Mouse (Mus musculus) left cerebral cortex, postnatal 36 days (tissue): ENCODE results near the gene Gna12. TPM values are rescaled to one million over a fixed set of nuclear protein-coding genes. Genes with fewer than 3 reads are reported as not detected.

Experiments used
- DNase-seq, 2 experiments: peaks; one replicate each; pipeline ENCODE4 v3.0.0; 2021 to 2022; ENCODE audit warnings: low spot score in 2 of 2, mixed read lengths in 1 of 2
- intact Hi-C: fragments of 180-260 bp; cut with DNase I; formaldehyde crosslinking; loops from one replicate; pipeline ENCODE4 v1.15.1; 2025
- total RNA-seq, 2 experiments: library from RNA; stranded (reverse); gene quantifications; 2 replicates each; pipeline ENCODE4 v1.2.3; 2021

The Gna12 gene
- total RNA-seq, 2 experiments from 2014 or later: 67.4 to 86.6 TPM

DNA sequence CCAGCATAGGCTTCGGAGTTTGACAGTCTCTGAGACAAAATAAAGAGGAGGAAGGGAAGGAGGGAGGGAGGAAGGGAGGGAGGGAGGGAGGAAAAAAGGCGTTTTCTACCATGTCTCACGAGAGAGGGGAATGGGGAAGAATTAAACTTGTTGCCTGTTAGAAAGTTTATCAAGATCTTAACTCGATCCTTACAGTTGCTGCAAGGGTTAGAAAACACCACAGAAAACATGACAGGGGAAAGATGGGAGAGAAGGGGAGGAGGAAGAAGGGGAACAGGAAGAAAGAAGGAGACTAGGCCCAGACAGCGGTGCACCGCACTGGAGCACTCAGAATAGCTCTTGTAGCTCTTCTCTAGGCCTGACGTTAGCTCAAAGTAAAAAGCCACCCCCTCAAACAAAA is 58.1 kb downstream of the Gna12 start:
- intact Hi-C loops: no loop called here

DNA sequence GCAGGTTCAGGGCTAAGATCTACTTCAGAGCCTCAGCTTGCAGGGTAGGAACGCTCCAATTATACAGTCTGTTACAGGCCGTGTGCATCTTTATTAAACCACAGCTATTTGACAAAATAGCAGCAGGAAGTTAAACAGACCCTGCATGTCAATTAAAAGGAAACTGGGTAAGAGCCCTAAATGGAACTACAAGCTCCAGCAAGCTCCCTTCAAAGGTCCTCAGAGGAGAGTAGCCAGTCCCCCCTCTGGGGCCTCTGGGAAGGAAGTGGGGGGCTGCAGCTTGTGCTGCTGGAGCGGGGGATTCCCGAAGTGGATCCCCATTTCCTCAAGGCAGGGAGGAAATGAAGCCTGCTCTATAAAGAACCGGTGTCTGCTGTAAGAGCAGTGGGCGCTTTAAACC is 58.6 kb downstream of the Gna12 start:
- DNase-seq: no peak
- intact Hi-C loops: no loop called here

More for the DNA sequence above, 58.1 kb downstream of the Gna12 start:
- DNase-seq: no peak

DNA sequence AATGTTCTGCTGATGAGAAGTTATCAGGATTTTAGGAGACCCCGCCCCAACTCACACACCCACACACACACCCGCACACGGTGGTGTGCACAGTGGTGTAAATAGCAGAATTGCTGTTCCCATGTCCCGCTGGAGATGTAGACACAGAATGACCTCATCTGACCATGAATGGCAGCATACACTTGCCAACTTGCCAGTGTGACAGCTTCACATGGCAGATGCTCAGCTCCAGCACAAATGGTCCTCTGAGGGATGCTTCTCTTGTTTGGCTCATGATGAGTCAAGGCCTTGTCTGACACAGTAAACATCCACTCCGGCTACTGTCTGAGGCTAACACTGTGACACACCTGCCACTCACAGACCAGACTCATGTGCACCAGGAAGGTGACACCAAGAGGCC is 61.9 kb downstream of the Gna12 start:
- DNase-seq: peak; percentile 18 to 38
- intact Hi-C loops: no loop called here

DNA sequence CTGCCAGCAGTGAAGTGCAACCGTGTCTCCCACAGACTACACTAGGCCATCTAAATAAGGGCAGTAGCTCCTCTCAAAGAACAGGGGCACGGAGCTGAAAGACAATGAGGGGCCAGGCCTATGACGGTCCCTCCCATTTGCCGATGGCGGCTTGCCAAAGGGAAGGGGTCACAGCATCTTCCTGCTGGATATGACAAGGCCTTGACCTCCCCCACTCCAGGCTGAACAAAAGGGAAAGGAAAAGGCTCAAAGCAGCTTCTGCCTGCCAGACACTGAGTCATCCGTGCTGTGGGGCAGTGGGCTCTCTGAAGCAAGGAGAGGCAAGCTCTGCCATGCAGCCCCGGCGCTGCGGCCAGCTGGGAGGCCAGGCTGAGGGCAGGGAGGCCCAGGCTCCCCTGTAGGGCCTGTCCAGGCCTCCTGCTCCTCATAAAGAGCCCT is 62.5 kb downstream of the Gna12 start:
- DNase-seq: peak; percentile 42 to 47
- intact Hi-C loops: no loop called here

DNA sequence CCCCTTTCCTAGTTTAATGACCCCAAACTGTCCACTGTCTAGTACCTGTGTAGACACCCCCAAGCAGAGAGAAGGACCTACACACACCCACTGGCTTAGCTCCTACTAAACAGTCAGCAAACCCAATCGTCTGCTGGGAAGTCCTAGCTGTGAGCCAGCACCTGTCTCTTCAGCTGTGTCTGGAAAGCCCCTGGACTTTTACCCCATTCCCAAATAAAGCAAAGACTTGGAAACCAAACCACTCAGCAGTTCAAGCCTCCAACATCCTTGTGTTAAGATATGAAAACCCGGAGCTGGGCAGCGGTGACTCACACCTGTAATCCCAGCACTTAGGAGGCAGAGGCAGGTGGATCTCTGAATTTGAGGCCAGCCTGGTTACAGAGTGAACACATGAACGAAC is 63.7 kb downstream of the Gna12 start:
- intact Hi-C loops: no loop called here
- DNase-seq: no peak

DNA sequence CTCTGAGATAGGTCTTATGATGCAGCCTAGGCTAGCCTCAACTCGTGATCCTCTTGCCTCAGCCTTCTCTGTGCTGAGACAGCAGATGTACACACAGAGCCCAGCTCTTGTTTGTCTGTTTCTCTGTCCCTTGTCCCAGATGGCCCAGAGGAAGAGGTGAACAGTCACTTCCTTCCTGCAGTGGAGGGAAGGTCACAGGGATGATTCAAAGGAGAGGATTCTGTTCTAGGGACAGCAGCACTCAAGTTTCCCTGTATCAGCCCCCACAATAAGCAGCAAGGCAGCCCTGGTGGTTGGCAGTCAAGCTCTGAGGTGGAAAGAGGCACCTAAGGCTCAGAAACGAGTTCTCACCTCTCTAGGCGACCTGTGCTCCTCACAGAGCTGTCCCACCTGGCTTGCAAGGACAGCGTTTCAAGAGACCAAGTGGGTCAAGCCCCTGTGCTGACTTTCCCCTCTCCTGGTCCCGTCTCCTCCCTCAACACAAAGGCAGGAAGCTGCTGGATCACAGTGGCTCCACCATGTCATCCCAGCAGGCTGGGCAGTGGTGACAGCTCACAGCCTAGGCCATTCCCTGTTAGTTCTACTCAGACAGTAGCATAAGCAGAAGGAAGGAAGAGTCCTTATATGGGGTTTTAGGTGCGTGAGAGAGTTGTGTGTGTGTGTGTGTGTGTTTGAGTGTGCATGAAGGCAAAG is 65.2 kb downstream of the Gna12 start:
- intact Hi-C loops: no loop called here
- DNase-seq: no peak

DNA sequence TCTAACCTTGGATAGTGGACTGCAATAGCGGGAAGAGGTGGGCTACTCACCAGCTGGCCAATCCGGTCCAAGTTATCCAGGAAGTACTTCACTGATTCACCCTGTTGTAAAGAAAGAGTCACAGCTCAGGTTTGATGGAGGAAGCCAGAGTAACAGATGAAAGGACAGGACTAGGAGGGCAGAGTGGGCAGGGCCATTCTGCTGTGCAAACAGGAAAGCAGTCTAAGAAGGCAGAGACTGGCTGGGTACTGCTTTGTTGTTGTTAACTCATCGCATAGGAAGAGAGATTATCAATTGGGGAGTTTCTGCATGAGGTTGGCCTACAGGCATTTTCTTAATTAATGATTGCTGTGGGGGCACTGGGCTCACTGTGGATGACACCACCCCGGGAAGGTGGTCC is 67.7 kb downstream of the Gna12 start:
- intact Hi-C loops: no loop called here
- no peak for DNase-seq

DNA sequence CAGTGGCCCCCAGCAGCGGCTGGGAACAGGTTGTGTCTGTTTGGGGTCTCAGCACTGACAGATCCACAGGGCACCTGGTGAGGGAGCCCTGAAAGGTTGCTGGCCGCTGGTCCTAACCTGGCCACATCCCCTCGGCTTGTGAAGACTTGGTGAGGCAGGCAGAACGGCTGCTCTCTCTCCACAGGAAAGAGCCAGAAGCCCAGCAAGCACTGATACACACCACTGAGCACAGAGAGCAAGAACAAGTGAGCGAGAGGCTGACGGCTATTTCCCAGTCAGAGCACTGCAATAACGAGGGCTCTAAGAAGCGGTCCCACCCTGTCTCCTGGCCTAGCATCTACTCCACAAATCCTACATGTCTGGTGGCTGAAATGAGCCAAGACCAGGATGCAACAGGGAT is 71.4 kb downstream of the Gna12 start:
- no peak for DNase-seq
- intact Hi-C loops: no loop called here

DNA sequence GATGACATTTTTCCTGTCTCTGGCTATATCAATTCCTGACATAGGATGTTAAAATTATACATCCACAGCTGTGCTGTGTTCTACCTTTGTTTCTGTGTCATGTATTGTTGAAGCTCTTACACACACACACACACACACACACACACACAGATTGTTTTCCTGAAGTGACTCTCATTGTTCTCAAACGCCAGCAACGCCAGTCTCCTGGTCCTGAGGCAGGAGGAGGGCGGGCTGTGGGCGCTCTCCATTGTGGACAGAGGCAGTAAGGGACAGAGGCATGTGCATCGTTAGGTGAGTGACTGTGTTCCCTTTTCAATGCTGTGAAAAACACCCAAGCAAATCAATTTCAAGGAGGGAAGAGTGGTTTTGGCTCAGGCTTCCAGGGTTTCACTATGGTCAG is 77.0 kb downstream of the Gna12 start:
- intact Hi-C loops: loop anchor here (5.0 kb wide), 1 partner anchor 211 kb away; no protein-coding TSS in a partner anchor
- DNase-seq: no peak

DNA sequence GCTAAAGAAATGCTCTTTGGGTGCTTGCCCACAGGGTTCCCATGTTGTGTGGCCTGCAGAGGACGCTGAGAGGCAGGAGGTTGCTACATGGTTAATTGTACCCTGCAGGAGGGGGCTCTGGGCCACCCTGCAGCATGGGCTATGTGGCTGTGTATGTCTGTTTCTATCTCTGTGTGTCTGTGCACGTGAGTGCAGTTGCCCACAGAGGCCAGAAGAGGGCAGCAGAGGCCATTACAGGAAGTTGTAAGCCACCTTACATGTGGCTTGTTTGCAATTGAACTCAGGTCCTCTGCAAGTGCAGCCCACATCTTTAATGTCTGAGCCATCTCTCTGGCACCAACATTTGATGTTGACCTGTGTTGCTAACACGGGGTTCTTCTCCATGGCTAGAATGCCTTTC is 77.6 kb downstream of the Gna12 start:
- no peak for DNase-seq
- intact Hi-C loops: loop anchor here (5.0 kb wide), 1 partner anchor 210 kb away; no protein-coding TSS in a partner anchor

DNA sequence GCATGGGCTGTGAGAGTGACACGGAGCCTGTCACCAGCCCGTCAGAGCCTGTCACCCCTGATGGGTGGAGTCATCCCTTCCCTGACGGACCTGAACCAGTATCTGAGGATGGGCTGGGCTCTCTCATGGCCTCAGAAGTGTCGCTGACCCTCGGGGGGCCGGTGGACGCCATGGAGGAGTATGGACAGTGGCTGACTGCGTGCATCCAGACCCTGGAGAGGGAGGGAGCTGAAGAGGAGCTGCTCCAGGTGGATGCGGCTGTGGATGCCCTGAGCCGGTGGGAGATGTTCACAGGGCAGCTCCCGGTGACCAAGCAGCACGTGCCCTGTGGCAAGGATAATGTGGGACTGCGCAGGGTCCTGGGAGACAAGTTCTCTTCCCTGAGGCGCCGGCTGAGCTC is 78.2 kb downstream of the Gna12 start:
- intact Hi-C loops: loop anchor here (5.0 kb wide), 1 partner anchor 210 kb away; no protein-coding TSS in a partner anchor
- DNase-seq: no peak

DNA sequence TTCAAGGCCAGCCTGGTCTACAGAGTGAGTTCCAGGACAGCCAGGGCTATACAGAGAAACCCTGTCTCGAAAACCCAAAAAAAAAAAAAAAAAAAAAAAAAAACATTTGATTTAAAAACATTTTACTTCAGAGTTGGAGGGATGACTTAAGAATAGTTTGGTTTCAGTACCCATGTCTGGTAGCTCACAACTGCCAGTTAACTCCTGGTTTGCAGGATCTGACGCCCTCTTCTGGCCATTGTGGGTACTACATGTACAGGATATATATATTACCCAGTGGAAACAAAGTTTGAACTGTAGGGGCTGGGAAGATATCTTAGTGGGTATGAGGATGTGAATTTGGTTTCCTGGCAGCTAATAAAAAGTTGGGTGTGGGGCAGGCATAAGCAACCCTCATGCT is 79.3 kb downstream of the Gna12 start:
- DNase-seq: no peak
- intact Hi-C loops: loop anchor here (5.0 kb wide), 1 partner anchor 209 kb away; no protein-coding TSS in a partner anchor

DNA sequence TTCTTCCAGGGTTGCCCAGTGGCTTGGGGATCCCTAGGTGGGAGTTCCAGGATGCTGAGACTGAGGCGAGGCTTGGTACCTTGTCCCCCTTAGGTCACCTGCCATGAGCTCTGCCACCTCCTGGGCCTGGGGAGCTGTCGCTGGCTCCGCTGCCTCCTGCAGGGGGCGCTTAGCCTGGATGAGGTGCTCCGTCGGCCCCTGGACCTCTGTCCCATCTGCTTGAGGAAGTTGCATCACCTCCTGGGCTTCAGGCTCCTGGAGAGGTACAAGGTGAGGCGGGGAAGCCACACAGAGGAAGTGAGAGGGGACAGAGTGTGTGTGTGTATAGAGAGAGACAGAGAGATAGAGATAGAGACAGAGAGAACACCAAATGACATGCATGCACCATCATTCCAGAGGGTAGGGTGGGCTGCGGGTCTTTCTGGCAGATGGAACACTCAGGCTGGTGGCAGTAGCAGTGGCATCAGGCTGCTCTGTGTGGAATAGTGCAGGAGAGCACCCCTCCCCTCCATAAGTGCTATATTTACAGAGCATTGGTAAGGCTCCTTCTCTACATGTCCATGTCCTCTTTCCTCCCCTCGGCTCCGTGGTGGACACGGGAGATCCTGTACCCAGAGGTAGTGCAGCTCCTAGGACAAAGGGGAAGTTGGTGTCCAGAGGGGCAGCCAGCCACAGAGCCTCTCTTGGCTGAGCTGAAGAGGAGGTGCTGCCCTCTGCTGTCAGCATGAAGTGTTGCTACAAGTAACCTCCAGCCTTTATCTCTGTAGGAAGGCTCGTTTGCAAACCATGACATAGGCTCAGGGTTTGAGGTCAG is 81.0 kb downstream of the Gna12 start:
- DNase-seq: peak; percentile 52 to 61
- intact Hi-C loops: loop anchor here (5.0 kb wide), 1 partner anchor 42 kb away; the partner anchor contains the start of gene Brat1

DNA sequence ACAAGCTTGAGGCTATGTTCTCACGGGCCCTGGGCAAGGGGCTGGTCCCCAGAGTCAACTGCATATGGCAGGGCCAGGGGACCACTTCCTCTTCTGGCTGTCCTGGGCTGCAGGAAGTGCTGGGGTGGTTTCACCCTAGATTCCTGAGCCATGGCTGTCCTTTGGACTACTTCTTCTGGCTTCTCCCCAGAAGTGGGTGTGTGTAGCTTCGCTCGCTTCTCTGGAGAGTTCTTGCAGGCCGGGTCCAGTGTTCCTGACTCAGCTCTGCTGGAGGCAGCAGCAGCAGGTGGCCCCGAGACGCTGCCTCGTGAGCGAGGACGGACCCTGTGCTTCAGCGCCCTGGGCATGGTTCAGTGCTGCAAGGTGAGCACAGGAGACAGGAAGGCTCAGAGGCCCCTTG is 81.8 kb downstream of the Gna12 start:
- intact Hi-C loops: loop anchor here (5.0 kb wide), 1 partner anchor 41 kb away; the partner anchor contains the start of gene Brat1
- DNase-seq: no peak

DNA sequence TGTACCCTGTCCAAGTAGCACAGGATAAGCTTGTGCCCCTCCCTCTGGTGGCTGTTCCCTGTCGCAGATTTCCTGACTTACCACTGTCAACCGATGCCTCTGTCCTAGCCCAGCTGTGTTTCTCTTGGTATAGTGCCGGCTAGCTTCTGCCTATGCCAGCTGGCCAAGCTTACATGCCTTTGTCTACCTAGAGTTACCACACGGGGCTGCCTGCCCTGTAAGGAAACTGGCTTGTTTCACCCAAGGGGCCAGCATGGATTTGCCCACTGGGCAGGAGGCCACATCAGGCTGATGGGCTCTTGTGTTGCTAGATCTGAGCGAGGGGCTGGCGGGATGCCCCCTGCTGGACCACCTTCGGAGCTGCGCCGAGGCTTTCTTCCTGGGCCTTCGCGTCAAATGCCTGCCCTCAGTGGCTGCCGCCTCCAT is 86.5 kb downstream of the Gna12 start:
- intact Hi-C loops: no loop called here
- no peak for DNase-seq

DNA sequence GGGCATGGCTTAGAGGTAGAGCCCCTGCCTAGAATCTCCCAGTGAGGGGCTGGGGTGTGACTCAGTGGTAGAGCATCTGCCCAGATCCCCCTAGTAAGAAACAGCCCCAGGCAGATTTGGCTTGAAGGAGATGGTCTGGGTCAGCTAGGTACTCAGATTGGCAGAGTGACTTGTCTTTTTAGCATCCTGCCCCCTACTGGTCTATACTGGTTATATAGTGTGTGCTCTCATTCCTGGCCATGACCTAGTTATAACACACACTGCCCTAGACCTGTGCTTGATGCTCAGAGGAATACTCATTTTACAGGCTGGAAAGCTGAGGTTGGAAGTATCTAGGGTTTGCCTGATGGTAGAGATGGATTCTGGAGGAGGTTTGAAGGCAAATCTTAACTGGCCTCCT is 88.4 kb downstream of the Gna12 start:
- no peak for DNase-seq
- intact Hi-C loops: no loop called here

DNA sequence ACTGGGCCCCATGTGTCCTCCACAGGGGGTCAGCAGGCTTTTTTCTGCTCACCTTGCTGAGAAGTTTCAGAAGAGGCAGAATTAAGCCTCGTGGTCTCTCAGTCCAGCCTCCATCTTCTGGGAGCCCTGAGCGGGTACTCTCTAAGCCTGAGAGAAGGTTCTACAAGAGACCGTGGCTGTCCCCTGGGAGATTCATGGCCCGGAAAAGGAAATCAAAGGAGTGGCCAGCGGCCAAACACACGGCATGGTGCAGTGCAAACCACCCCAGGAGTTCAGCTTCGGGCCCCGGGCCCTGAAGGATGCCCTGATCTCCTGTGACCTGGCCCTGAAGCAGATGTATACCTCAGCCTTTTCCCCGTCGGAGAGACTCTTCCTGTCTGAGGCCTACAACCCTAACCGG is 89.2 kb downstream of the Gna12 start:
- intact Hi-C loops: no loop called here
- DNase-seq: no peak

DNA sequence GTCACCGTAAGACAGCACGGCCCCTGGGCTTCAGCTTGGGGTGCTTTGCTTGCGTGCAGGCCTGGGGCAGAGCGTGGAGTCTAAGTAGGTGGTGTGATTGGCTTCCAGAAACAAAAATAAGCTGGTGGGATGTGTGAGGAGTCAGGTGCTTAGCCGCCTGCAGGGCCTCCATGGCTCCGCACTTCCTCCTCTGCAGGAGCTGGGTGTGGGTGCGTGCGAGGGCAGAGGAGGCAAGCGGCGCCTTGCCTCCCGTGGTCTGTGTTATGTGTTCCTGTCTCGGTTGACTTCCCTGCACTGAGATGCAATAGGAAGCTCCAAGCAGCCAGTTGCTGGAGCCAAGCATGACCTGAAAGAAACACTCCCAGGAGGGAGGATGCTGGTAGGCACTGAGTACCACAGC is 90.4 kb downstream of the Gna12 start:
- peak; percentile 51 to 70 for DNase-seq
- intact Hi-C loops: no loop called here

DNA sequence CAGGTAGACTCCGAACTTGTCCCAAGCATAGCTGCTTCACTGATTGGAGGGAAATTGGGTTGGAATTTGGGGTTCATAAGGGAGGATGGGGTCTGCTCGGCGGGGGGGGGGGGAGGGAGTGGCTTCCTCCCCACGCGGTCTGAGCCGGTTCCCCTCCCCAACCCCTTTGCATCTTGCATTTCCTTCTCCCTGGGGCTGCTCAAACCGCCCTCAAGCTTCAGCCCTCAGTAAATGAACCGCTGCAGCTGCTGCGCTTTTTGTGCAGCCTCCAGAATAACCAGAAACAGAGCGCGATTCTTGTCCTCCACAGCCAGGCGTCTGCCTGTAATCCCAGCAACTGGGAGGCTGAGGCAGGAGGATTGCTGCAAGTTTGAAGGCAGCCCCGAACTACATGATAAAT is 94.1 kb downstream of the Gna12 start:
- no peak for DNase-seq
- intact Hi-C loops: no loop called here

DNA sequence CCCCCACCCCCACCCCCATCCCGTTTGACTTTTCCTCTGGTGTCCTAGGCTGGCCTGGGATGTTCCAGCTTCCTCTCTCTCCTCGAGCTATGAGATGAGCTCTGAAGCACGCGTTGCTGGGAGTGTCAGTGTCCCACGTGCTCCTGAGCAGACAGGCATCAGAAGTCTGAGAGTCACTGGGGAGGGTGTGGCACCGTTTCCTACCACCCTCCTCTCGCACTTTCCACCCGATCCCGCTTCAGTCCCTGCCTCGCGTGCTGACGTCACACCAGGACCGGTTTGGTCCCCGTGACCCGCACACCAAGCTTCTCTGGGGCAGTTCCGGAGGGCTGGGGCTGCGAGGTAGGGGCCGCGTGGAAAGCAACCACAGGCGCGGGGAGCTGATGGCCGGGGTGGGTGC is 94.9 kb downstream of the Gna12 start:
- DNase-seq: no peak
- intact Hi-C loops: no loop called here

DNA sequence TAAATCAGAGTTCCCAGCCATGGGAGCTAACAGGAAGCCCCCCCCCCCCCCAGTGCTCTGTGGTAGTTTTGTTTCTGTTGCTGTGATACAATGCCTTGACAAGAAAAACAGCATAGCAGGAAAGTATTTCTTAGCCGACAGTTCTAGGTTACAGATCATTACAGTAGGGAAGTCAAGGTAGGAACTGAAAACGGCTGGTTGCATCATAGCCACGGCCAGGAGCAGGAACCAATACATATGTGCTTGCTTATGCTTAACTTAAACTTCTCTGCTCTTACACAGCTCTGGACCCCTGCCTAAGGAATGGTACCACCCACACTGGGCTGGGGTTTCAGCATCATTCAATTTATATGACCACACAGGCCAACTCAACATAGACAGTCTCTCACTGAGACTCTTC is 96.9 kb downstream of the Gna12 start:
- intact Hi-C loops: no loop called here
- no peak for DNase-seq
